33 mouse cellular contexts compared by ENCODE assay signal in the genomic region with DNA sequence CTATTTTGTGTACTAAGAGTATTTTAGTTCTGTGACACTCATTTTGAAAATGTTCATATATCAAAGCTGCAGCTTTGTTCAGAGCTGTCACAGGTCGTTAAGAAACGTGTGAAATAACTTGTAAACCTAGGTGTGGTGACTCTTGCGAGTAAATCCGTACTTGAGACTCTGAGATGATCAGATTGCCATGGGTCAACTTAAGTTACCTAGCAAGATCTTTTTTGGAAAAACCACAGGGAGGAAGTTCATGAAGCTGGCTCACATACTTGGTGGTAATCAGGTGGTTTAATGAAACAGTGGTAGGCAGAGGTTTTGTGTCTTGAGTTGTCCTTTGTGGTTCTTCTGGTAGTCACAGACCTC. TPM values are rescaled to one million over a fixed set of nuclear protein-coding genes. Genes with fewer than 3 reads are reported as not detected.
DNase-seq lines count a peak whose midpoint lies in the region; ATAC-seq lines count a peak whose summit lies in the region.
"Had no signal": no experiment of that assay in that cellular context is flagged by ENCODE, and none has a peak within 500 bp of the region (broad histone marks: within the 10 kb centered on the region; RNA-seq: fewer than 3 reads in every experiment).

No protein-coding gene starts in this region.

- H3K4me1 ChIP-seq in embryonic facial prominence, embryonic 14.5 days (ENCODE audit: control insufficient read depth, insufficient read depth, low read length): peaks cover 4% of the 10 kb centered on the region
- H3K4me1 ChIP-seq in intestine, embryonic 16.5 days (ENCODE audit: control insufficient read depth, insufficient read depth, low read length): no peaks in the 10 kb centered on the region
- no peaks in the 10 kb centered on the region for H3K4me1 ChIP-seq in stomach, embryonic 14.5 days (ENCODE audit: control insufficient read depth, insufficient read depth, low read length)
- H3K4me1 ChIP-seq: forebrain, embryonic 12.5 days; liver, embryonic 12.5 days; midbrain, embryonic 13.5 days; stomach, embryonic 15.5 days had no signal

- H3K27ac ChIP-seq in embryonic facial prominence, embryonic 14.5 days (replicated peaks; ENCODE audit: low read depth, low read length): 0 out of 2 replicates have a peak overlapping the region, but pooled peaks have one; percentile 39
- peak overlapping the region; percentile 26; the same call in 1 of the 2 replicates for H3K27ac ChIP-seq in intestine, embryonic 16.5 days (ENCODE audit: low read length)
- peak overlapping the region; percentile 4; the same call in 1 of the 2 replicates for H3K27ac ChIP-seq in stomach, embryonic 14.5 days (ENCODE audit: low read length)
- H3K27ac ChIP-seq: embryonic facial prominence, embryonic 15.5 days; forebrain, embryonic 12.5 days; hindbrain, embryonic 12.5 days; hindbrain, postnatal 0 days; limb, embryonic 13.5 days; liver, embryonic 12.5 days; midbrain, embryonic 13.5 days; stomach, embryonic 15.5 days had no signal

- no peaks in the 10 kb centered on the region for H3K27me3 ChIP-seq in embryonic facial prominence, embryonic 14.5 days (replicated peaks; ENCODE audit: control insufficient read depth, insufficient read depth, low read length)
- no peaks in the 10 kb centered on the region for H3K27me3 ChIP-seq in intestine, embryonic 16.5 days (replicated peaks; ENCODE audit: control insufficient read depth, insufficient read depth, low read length)
- H3K27me3 ChIP-seq in stomach, embryonic 14.5 days (ENCODE audit: control insufficient read depth, insufficient read depth, low read length): no peaks in the 10 kb centered on the region
- H3K27me3 ChIP-seq: embryonic facial prominence, embryonic 15.5 days; forebrain, embryonic 12.5 days; hindbrain, embryonic 12.5 days; limb, embryonic 13.5 days; liver, embryonic 12.5 days; midbrain, embryonic 13.5 days; stomach, embryonic 15.5 days had no signal

- H3K9ac ChIP-seq in embryonic facial prominence, embryonic 14.5 days (ENCODE audit: low read depth, low read length): no peak overlapping the region
- no peak overlapping the region for H3K9ac ChIP-seq in intestine, embryonic 16.5 days (ENCODE audit: low read depth, low read length)
- no peak overlapping the region for H3K9ac ChIP-seq in stomach, embryonic 14.5 days (replicated peaks; ENCODE audit: low read depth, low read length)
- H3K9ac ChIP-seq: embryonic facial prominence, embryonic 15.5 days; forebrain, embryonic 12.5 days; hindbrain, embryonic 12.5 days; limb, embryonic 13.5 days; liver, embryonic 12.5 days; liver, postnatal 0 days; midbrain, embryonic 13.5 days; stomach, embryonic 15.5 days had no signal

- no peak for ATAC-seq in embryonic facial prominence, embryonic 14.5 days (ENCODE audit: low read depth)
- ATAC-seq in intestine, embryonic 16.5 days: peak; percentile 52
- ATAC-seq in stomach, embryonic 14.5 days (ENCODE audit: insufficient number of reproducible peaks, insufficient read depth, low FRiP score, low read depth): 0 out of 2 replicates have a peak, but pooled peaks have one; percentile 18
- ATAC-seq: hindbrain, postnatal 0 days; liver, embryonic 12.5 days; liver, postnatal 0 days; midbrain, embryonic 13.5 days had no signal

- 52% methylated on average over 4 of the region's 4 CpGs for WGBS in embryonic facial prominence, embryonic 14.5 days
- WGBS in intestine, embryonic 16.5 days: 51% methylated on average over 4 of the region's 4 CpGs
- WGBS in stomach, embryonic 14.5 days: 50% methylated on average over 4 of the region's 4 CpGs

- peak; percentile 18 for DNase-seq in heart, adult 11 months
- no peak for DNase-seq in heart, adult 9 months (ENCODE audit: low spot score in 2 of 2)
- no peak for DNase-seq in embryonic facial prominence, embryonic 14.5 days (ENCODE audit: low spot score)
- no peak for DNase-seq in urinary bladder, adult 18-20 months (ENCODE audit: low spot score in 2 of 2)
- DNase-seq in kidney, postnatal 36 days: no peak
- DNase-seq: adrenal gland, adult 8-10 months; cerebellum, adult 8-10 months; cerebellum, postnatal 25 days; gastrocnemius, postnatal 10 days; heart, postnatal 36 days; kidney, postnatal 10 days; layer of hippocampus, adult 9-11 months; liver, postnatal 0 days; lung, postnatal 36 days; right cerebral cortex, postnatal 14 days; thymus, adult 18-20 months; thymus, postnatal 25 days had no signal

- peaks cover 63% of the 10 kb centered on the region for H3K36me3 ChIP-seq in embryonic facial prominence, embryonic 14.5 days (ENCODE audit: control insufficient read depth, insufficient read depth, low read length)
- H3K36me3 ChIP-seq in intestine, embryonic 16.5 days (ENCODE audit: control insufficient read depth, insufficient read depth, low read length): no peaks in the 10 kb centered on the region
- H3K36me3 ChIP-seq in stomach, embryonic 14.5 days (ENCODE audit: control insufficient read depth, insufficient read depth, low read length): peaks cover 6% of the 10 kb centered on the region; the same call in 1 of the 2 replicates
- H3K36me3 ChIP-seq: G1E; liver, embryonic 12.5 days; stomach, embryonic 15.5 days had no signal

- H3K9me3 ChIP-seq in embryonic facial prominence, embryonic 14.5 days (ENCODE audit: control insufficient read depth, low read length): no peaks in the 10 kb centered on the region
- H3K9me3 ChIP-seq in intestine, embryonic 16.5 days (ENCODE audit: control insufficient read depth, low read length): no peaks in the 10 kb centered on the region
- H3K9me3 ChIP-seq in stomach, embryonic 14.5 days (ENCODE audit: control insufficient read depth, low read depth, low read length): no peaks in the 10 kb centered on the region
- H3K9me3 ChIP-seq: embryonic facial prominence, embryonic 15.5 days; forebrain, embryonic 12.5 days; G1E; hindbrain, embryonic 12.5 days; limb, embryonic 13.5 days; liver, embryonic 12.5 days; midbrain, embryonic 13.5 days; stomach, embryonic 15.5 days had no signal

- no peak overlapping the region for H3K4me2 ChIP-seq in embryonic facial prominence, embryonic 14.5 days (ENCODE audit: low read depth, low read length)
- no peak overlapping the region for H3K4me2 ChIP-seq in intestine, embryonic 16.5 days (ENCODE audit: low read depth, low read length)
- H3K4me2 ChIP-seq in stomach, embryonic 14.5 days (replicated peaks; ENCODE audit: low read depth, low read length): no peak overlapping the region
- H3K4me2 ChIP-seq: embryonic facial prominence, embryonic 15.5 days; forebrain, embryonic 12.5 days; heart, embryonic 11.5 days; hindbrain, embryonic 12.5 days; limb, embryonic 13.5 days; liver, embryonic 12.5 days; midbrain, embryonic 13.5 days; stomach, embryonic 15.5 days had no signal

- H3K4me3 ChIP-seq in embryonic facial prominence, embryonic 14.5 days (ENCODE audit: low read depth, low read length): no peak overlapping the region
- H3K4me3 ChIP-seq in intestine, embryonic 16.5 days (ENCODE audit: low read length): no peak overlapping the region
- no peak overlapping the region for H3K4me3 ChIP-seq in stomach, embryonic 14.5 days (ENCODE audit: low read depth, low read length)
- H3K4me3 ChIP-seq: embryonic facial prominence, embryonic 15.5 days; forebrain, embryonic 12.5 days; hindbrain, embryonic 12.5 days; limb, embryonic 13.5 days; liver, embryonic 12.5 days; midbrain, embryonic 13.5 days; stomach, embryonic 15.5 days had no signal

RNA-seq across cellular contexts. Expression of gene Gm1113, which starts 24.4 kb away (rescaled TPM):
- not detected in 2 replicates for polyA plus RNA-seq in embryonic facial prominence, embryonic 14.5 days (2014; fragmentation: Nextera tagmentation; extraction: Ambion mirVana)
- not detected in 2 replicates for polyA plus RNA-seq in intestine, embryonic 16.5 days (2015; fragmentation: Nextera tagmentation; extraction: Ambion mirVana)
- not detected in 2 replicates for polyA plus RNA-seq in stomach, embryonic 14.5 days (2014; fragmentation: Nextera tagmentation; extraction: Ambion mirVana)
- polyA plus RNA-seq: embryonic facial prominence, embryonic 15.5 days; forebrain, embryonic 12.5 days; G1E; gonadal fat pad, adult 2 months; heart, embryonic 11.5 days; heart, embryonic 16.5 days; hindbrain, embryonic 12.5 days; hindbrain, postnatal 0 days; limb, embryonic 13.5 days; liver, embryonic 12.5 days; liver, postnatal 0 days; midbrain, embryonic 13.5 days; neural tube, embryonic 14.5 days; small intestine, adult 2 months; stomach, embryonic 15.5 days had no signal
